Mouse (Mus musculus) intestine, embryonic 16.5 days (tissue): Measurements from ENCODE around the gene Mpzl2. TPM values are rescaled to one million over a fixed set of nuclear protein-coding genes. Genes with fewer than 3 reads are reported as not detected.

Experiments
- ATAC-seq: fragments of 200-750 bp; cut with Nextera tagmentation; 2 replicates; pipeline ENCODE4 v1.8.0; 2017; ENCODE audit warnings: moderate TSS enrichment, moderate library complexity
- H3K27ac ChIP-seq: fragments of 300-500 bp; sonication (generic); 2 replicates; pipeline ENCODE4 v1.5.1; 2014; ENCODE audit warnings: mild to moderate bottlenecking, low read length
- H3K27me3 ChIP-seq: fragments of 300-500 bp; sonication (generic); replicated peaks from 2 replicates; pipeline ENCODE4 v1.6.1; 2014; ENCODE audit warnings: low read length, control low read depth, mixed read lengths; ENCODE audit not compliant: control insufficient read depth, insufficient read depth
- H3K36me3 ChIP-seq: fragments of 300-500 bp; sonication (generic); 2 replicates; pipeline ENCODE4 v1.6.1; 2014; ENCODE audit warnings: low read length, control low read depth; ENCODE audit not compliant: control insufficient read depth, insufficient read depth
- H3K4me1 ChIP-seq: fragments of 300-500 bp; sonication (generic); 2 replicates; pipeline ENCODE4 v1.6.1; 2014; ENCODE audit warnings: low read length, control low read depth, mixed read lengths; ENCODE audit not compliant: control insufficient read depth, insufficient read depth
- H3K4me2 ChIP-seq: fragments of 300-500 bp; sonication (generic); 2 replicates; pipeline ENCODE4 v1.6.1; 2014; ENCODE audit warnings: low read depth, low read length, control low read depth
- H3K4me3 ChIP-seq: fragments of 300-500 bp; sonication (generic); 2 replicates; pipeline ENCODE4 v1.5.1; 2014; ENCODE audit warnings: mild to moderate bottlenecking, low read length
- H3K9ac ChIP-seq: fragments of 300-500 bp; sonication (generic); 2 replicates; pipeline ENCODE4 v1.6.1; 2014; ENCODE audit warnings: low read depth, low read length
- H3K9me3 ChIP-seq: fragments of 300-500 bp; sonication (generic); 2 replicates; pipeline ENCODE4 v1.6.1; 2016; ENCODE audit warnings: low read length, control low read depth; ENCODE audit not compliant: control insufficient read depth
- whole genome bisulfite sequencing: fragments of 180-500 bp; shearing (Covaris S2); extraction: QIAGEN DNeasy Blood & Tissue Kit; methylation state at CpG from one replicate; pipeline ENCODE4 v1.1.7; 2014; 5-methylcytosine and 5-hydroxymethylcytosine counted together
- polyA plus RNA-seq: library from polyadenylated mRNA; unstranded; fragments of >200 nt; fragmentation: Nextera tagmentation; extraction: Ambion mirVana; gene quantifications from 2 replicates; pipeline ENCODE4 v1.2.1, GENCODE M21; 2015

Gene Mpzl2
- polyA plus RNA-seq, 1 experiment from 2014 or later = 29.1 TPM

GRCm38 (mm10) chr9:45088040-45088439 lies 48.4 kb downstream of the Mpzl2 start:
- Histone ChIP-seq H3K4me2 (no peak overlapping the region), H3K9ac (no peak overlapping the region), H3K9me3 (no peaks in the 10 kb centered on the region), H3K4me3 (no peak overlapping the region), H3K27me3 (no peaks in the 10 kb centered on the region), H3K4me1 (no peaks in the 10 kb centered on the region; the same call in 1 of the 2 replicates), H3K27ac (no peak overlapping the region), H3K36me3 (no peaks in the 10 kb centered on the region)
- ATAC-seq = 0 out of 2 replicates have a peak, but pooled peaks have one; percentile 46

GRCm38 (mm10) chr9:45090811-45091210 lies 51.2 kb downstream of the Mpzl2 start:
- no peaks in the 10 kb centered on the region for H3K9me3 ChIP-seq
- WGBS = 75% methylated on average over 3 of the region's 3 CpGs
- H3K4me2 ChIP-seq = no peak overlapping the region
- no peaks in the 10 kb centered on the region; the same call in 1 of the 2 replicates for H3K4me1 ChIP-seq
- H3K4me3 ChIP-seq = no peak overlapping the region
- no peaks in the 10 kb centered on the region for H3K36me3 ChIP-seq
- no peaks in the 10 kb centered on the region for H3K27me3 ChIP-seq
- H3K9ac ChIP-seq = no peak overlapping the region
- H3K27ac ChIP-seq = no peak overlapping the region
- no peak for ATAC-seq

- Histone ChIP-seq H3K27me3 (no peaks in the 10 kb centered on the region), H3K4me2 (no peak overlapping the region), H3K27ac (no peak overlapping the region), H3K9ac (no peak overlapping the region), H3K36me3 (no peaks in the 10 kb centered on the region), H3K4me3 (no peak overlapping the region), H3K4me1 (no peaks in the 10 kb centered on the region; the same call in 1 of the 2 replicates), H3K9me3 (no peaks in the 10 kb centered on the region)
- WGBS = 63% methylated on average over 4 of the region's 4 CpGs
- ATAC-seq = no peak
These were observed 53.0 kb downstream of the Mpzl2 start for GRCm38 (mm10) chr9:45092641-45093040.

GRCm38 (mm10) chr9:45095149-45095937 lies 55.7 kb downstream of the Mpzl2 start:
- Histone ChIP-seq H3K4me2 (no peak overlapping the region), H3K27ac (no peak overlapping the region), H3K4me1 (no peaks in the 10 kb centered on the region; the same call in 1 of the 2 replicates), H3K9ac (no peak overlapping the region), H3K36me3 (no peaks in the 10 kb centered on the region), H3K4me3 (no peak overlapping the region), H3K27me3 (no peaks in the 10 kb centered on the region), H3K9me3 (no peaks in the 10 kb centered on the region)
- peak; percentile 75 for ATAC-seq
- 78% methylated on average over 6 of the region's 6 CpGs for WGBS

GRCm38 (mm10) chr9:45097877-45098276 lies 58.3 kb downstream of the Mpzl2 start:
- Histone ChIP-seq H3K4me1 (no peaks in the 10 kb centered on the region; the same call in 1 of the 2 replicates), H3K36me3 (no peaks in the 10 kb centered on the region), H3K27me3 (no peaks in the 10 kb centered on the region), H3K27ac (no peak overlapping the region), H3K4me3 (no peak overlapping the region), H3K9me3 (no peaks in the 10 kb centered on the region), H3K4me2 (no peak overlapping the region), H3K9ac (no peak overlapping the region)
- 87% methylated on average over 5 of the region's 5 CpGs for WGBS
- no peak for ATAC-seq

- no peak overlapping the region for H3K9ac ChIP-seq
- H3K4me1 ChIP-seq = no peaks in the 10 kb centered on the region
- H3K27ac ChIP-seq = no peak overlapping the region
- no peaks in the 10 kb centered on the region for H3K9me3 ChIP-seq
- ATAC-seq = no peak
- H3K4me2 ChIP-seq = no peak overlapping the region
- H3K4me3 ChIP-seq = no peak overlapping the region
- WGBS = 39% methylated on average over 3 of the region's 3 CpGs
- no peaks in the 10 kb centered on the region for H3K36me3 ChIP-seq
- H3K27me3 ChIP-seq = no peaks in the 10 kb centered on the region
These were observed 58.8 kb downstream of the Mpzl2 start for GRCm38 (mm10) chr9:45098426-45098825.

- no peak overlapping the region for H3K4me3 ChIP-seq
- H3K36me3 ChIP-seq = no peaks in the 10 kb centered on the region
- H3K27me3 ChIP-seq = no peaks in the 10 kb centered on the region
- H3K9ac ChIP-seq = 0 out of 2 replicates have a peak overlapping the region, but pooled peaks have one; percentile 14
- no peaks in the 10 kb centered on the region for H3K4me1 ChIP-seq
- H3K9me3 ChIP-seq = no peaks in the 10 kb centered on the region
- H3K27ac ChIP-seq = peak overlapping the region; percentile 85
- no peak overlapping the region for H3K4me2 ChIP-seq
- ATAC-seq = no peak
- WGBS = 62% methylated on average over 1 of the region's 1 CpGs
These were observed 62.9 kb downstream of the Mpzl2 start for GRCm38 (mm10) chr9:45102528-45102927.

GRCm38 (mm10) chr9:45103211-45103979 lies 63.8 kb downstream of the Mpzl2 start:
- ATAC-seq = peak; percentile 91
- Histone ChIP-seq H3K9me3 (no peaks in the 10 kb centered on the region), H3K4me1 (no peaks in the 10 kb centered on the region), H3K4me3 (no peak overlapping the region), H3K36me3 (no peaks in the 10 kb centered on the region), H3K27ac (peak overlapping the region; percentile 85), H3K4me2 (peak overlapping the region; percentile 28; the same call in 1 of the 2 replicates), H3K27me3 (no peaks in the 10 kb centered on the region), H3K9ac (0 out of 2 replicates have a peak overlapping the region, but pooled peaks have one; percentile 14)
- WGBS = 51% methylated on average over 11 of the region's 11 CpGs
